9 mouse cellular contexts compared by ENCODE assay signal in the genomic region with DNA sequence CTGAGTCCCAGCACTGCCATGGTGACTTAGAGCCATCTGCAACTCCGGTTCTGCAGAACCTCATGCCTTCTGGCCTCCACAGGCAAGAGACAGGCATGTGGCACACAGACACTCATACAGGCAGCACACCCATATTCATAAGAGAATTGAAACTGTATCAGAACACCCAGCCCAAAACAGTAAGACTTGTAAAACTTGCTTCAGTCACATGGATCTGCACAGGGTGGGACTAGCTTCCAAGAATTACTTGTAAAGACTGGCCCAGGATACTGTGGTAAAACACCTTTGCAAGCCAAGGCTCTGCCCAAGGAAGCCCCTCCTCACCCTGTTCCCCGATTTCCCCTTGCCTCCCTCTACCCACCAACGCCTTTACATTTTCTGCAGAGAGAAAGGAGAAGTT.
DNase-seq lines count a peak whose midpoint lies in the region; ATAC-seq and TF ChIP-seq lines count a peak whose summit lies in the region.
"Had no signal": no experiment of that assay in that cellular context is flagged by ENCODE, and none has a peak within 500 bp of the region (broad histone marks: within the 10 kb centered on the region; RNA-seq: fewer than 3 reads in every experiment).

No protein-coding gene starts in this region.

- peak; percentile 48 for ATAC-seq in embryonic facial prominence, embryonic 14.5 days (ENCODE audit: low read depth)

- 81% methylated on average over 3 of the region's 3 CpGs for WGBS in heart, embryonic 10.5 days
- 67% methylated on average over 3 of the region's 3 CpGs for WGBS in embryonic facial prominence, embryonic 14.5 days

- no peak for TF ChIP-seq CTCF in left cerebral cortex, adult 2 months (IDR thresholded peaks at IDR 0.05)

- intact Hi-C loops in left cerebral cortex, adult 2 months (cut with DNase I) = no loop called here
- intact Hi-C loops in left cerebral cortex, postnatal 10 days (cut with DNase I) = loop anchor here (5.0 kb wide), 1 partner anchor 67 kb away; no protein-coding TSS in a partner anchor

- peaks cover 41% of the 10 kb centered on the region for H3K4me1 ChIP-seq in heart, embryonic 10.5 days
- no peaks in the 10 kb centered on the region for H3K4me1 ChIP-seq in embryonic facial prominence, embryonic 14.5 days (ENCODE audit: control insufficient read depth, insufficient read depth, low read length)

- no peak for DNase-seq in heart, embryonic 10.5 days (ENCODE audit: low spot score)
- no peak for DNase-seq in heart, adult 9 months (ENCODE audit: low spot score in 2 of 2)
- DNase-seq in left cerebral cortex, adult 2 months (ENCODE audit: extremely low spot score in 1 of 2, low spot score in 2 of 2) = no peak
- no peak for DNase-seq in left cerebral cortex, postnatal 10 days (ENCODE audit: extremely low spot score in 1 of 2, low spot score in 2 of 2)
- peak; percentile 69 for DNase-seq in embryonic facial prominence, embryonic 14.5 days (ENCODE audit: low spot score)
- peak; percentile 11 for DNase-seq in splenic B cell, adult 2 months (ENCODE audit: low read depth, low spot score)
- no peak for DNase-seq in urinary bladder, postnatal 36 days (ENCODE audit: low spot score in 2 of 2)
- DNase-seq in layer of hippocampus, adult 11-12 months (ENCODE audit: low spot score) = no peak

- no peaks in the 10 kb centered on the region for H3K27me3 ChIP-seq in heart, embryonic 10.5 days (ENCODE audit: insufficient read depth, poor library complexity, severe bottlenecking)
- no peaks in the 10 kb centered on the region for H3K27me3 ChIP-seq in embryonic facial prominence, embryonic 14.5 days (replicated peaks; ENCODE audit: control insufficient read depth, insufficient read depth, low read length)
- no peaks in the 10 kb centered on the region for H3K27me3 ChIP-seq in splenic B cell, adult 2 months (ENCODE audit: control insufficient read depth, insufficient read depth, low read length, poor library complexity, severe bottlenecking)

- H3K27ac ChIP-seq in heart, embryonic 10.5 days = peak overlapping the region; percentile 54; the same call in 1 of the 2 replicates
- H3K27ac ChIP-seq in left cerebral cortex, adult 2 months = peak overlapping the region; percentile 88
- H3K27ac ChIP-seq in embryonic facial prominence, embryonic 14.5 days (replicated peaks; ENCODE audit: low read depth, low read length) = peak overlapping the region; percentile 39

- H3K4me3 ChIP-seq in heart, embryonic 10.5 days = no peak overlapping the region
- H3K4me3 ChIP-seq in left cerebral cortex, adult 2 months = no peak overlapping the region
- no peak overlapping the region for H3K4me3 ChIP-seq in embryonic facial prominence, embryonic 14.5 days (ENCODE audit: low read depth, low read length)

- no peaks in the 10 kb centered on the region for H3K9me3 ChIP-seq in heart, embryonic 10.5 days
- H3K9me3 ChIP-seq in embryonic facial prominence, embryonic 14.5 days (ENCODE audit: control insufficient read depth, low read length) = no peaks in the 10 kb centered on the region

- peaks cover 95% of the 10 kb centered on the region for H3K36me3 ChIP-seq in heart, embryonic 10.5 days
- H3K36me3 ChIP-seq in embryonic facial prominence, embryonic 14.5 days (ENCODE audit: control insufficient read depth, insufficient read depth, low read length) = peaks cover 84% of the 10 kb centered on the region
- H3K36me3 ChIP-seq in splenic B cell, adult 2 months (ENCODE audit: control insufficient read depth, insufficient read depth, low read length, poor library complexity, severe bottlenecking) = peaks cover 7% of the 10 kb centered on the region

- no peak overlapping the region for H3K9ac ChIP-seq in embryonic facial prominence, embryonic 14.5 days (ENCODE audit: low read depth, low read length)

- H3K4me2 ChIP-seq in embryonic facial prominence, embryonic 14.5 days (ENCODE audit: low read depth, low read length) = no peak overlapping the region
- H3K4me2 ChIP-seq: midbrain, embryonic 11.5 days had no signal

Comparison
In these comparisons a context has a peak if more than half of its experiments do, and no peak if none do; other contexts are left out.
1. DNase-seq: peak in embryonic facial prominence, embryonic 14.5 days (single experiment) and splenic B cell, adult 2 months (single experiment); none in heart, embryonic 10.5 days (single experiment), heart, adult 9 months (0 of 2), left cerebral cortex, adult 2 months (0 of 2), left cerebral cortex, postnatal 10 days (0 of 2), urinary bladder, postnatal 36 days (0 of 2) and layer of hippocampus, adult 11-12 months (single experiment).
2. Peak in every context shown above with its lines, with median percentiles within 50 percentile points of each other: H3K27ac ChIP-seq.